Mouse (Mus musculus): ENCODE measurements around the gene Six6. TPM values are rescaled to one million over a fixed set of nuclear protein-coding genes. Genes with fewer than 3 reads are reported as not detected.

Six6 gene
- polyA plus RNA-seq, 1 experiment from 2014 or later, result 0.19 TPM

Other genes with a start within 250 kb of the Six6 start
- 59.5 and 78.3 TPM in 2 replicates for gene Ppm1a, start 182.4 kb upstream of the Six6 start, polyA plus RNA-seq (2014; fragmentation: Nextera tagmentation; extraction: Ambion mirVana)
- 2.1 and 2.9 TPM in 2 replicates for gene 4930447C04Rik, start 882 bp downstream of the Six6 start, polyA plus RNA-seq (2014; fragmentation: Nextera tagmentation; extraction: Ambion mirVana)
- 11.0 and 12.6 TPM in 2 replicates for gene Six1, start 114.0 kb downstream of the Six6 start, polyA plus RNA-seq (2014; fragmentation: Nextera tagmentation; extraction: Ambion mirVana)
- 5.0 and 5.8 TPM in 2 replicates for gene Six4, start 173.6 kb downstream of the Six6 start, polyA plus RNA-seq (2014; fragmentation: Nextera tagmentation; extraction: Ambion mirVana)
- 36.8 and 37.6 TPM in 2 replicates for gene Mnat1, start 183.8 kb downstream of the Six6 start, polyA plus RNA-seq (2014; fragmentation: Nextera tagmentation; extraction: Ambion mirVana)